Comparison of ENCODE assay signal across 23 mouse cellular contexts in genomic region chr14:13597204-13597603, GRCm38 (mm10).
A peak's percentile ranks its signal among the peaks of the same experiment; 100 is the strongest.
DNase-seq lines count a peak whose midpoint lies in the region; ATAC-seq and TF ChIP-seq lines count a peak whose summit lies in the region.
"Had no signal": no experiment of that assay in that cellular context is flagged by ENCODE, and none has a peak within 500 bp of the region (broad histone marks: within the 10 kb centered on the region; RNA-seq: fewer than 3 reads in every experiment).

No protein-coding gene starts in this region.

- intact Hi-C loops in heart, postnatal 25 days (cut with DNase I), result no loop called here

- DNase-seq in lung, postnatal 14 days, result no peak
- DNase-seq in lung, postnatal 0 days (ENCODE audit: low spot score), result peak; percentile 28
- DNase-seq in lung, postnatal 25 days (ENCODE audit: low spot score), result no peak
- DNase-seq in heart, postnatal 25 days (ENCODE audit: low spot score), result no peak
- DNase-seq: adrenal gland, adult 8-10 months; adrenal gland, postnatal 14 days; adrenal gland, postnatal 36 days; B cell, adult 2 months; cerebellum, adult 11-12 months; cerebellum, adult 2 months; cerebellum, adult 9-10 months; cerebellum, postnatal 10 days; cerebellum, postnatal 25 days had no signal

- no peak for TF ChIP-seq EP300 in lung, postnatal 0 days (IDR thresholded peaks at IDR 0.05)

- H3K36me3 ChIP-seq in lung, embryonic 15.5 days, result no peaks in the 10 kb centered on the region
- H3K36me3 ChIP-seq in lung, postnatal 0 days (ENCODE audit: insufficient read depth, low read length), result no peaks in the 10 kb centered on the region
- H3K36me3 ChIP-seq: embryonic facial prominence, embryonic 10.5 days; embryonic facial prominence, embryonic 12.5 days; forebrain, embryonic 15.5 days; G1E had no signal

- no peaks in the 10 kb centered on the region for H3K4me1 ChIP-seq in lung, embryonic 15.5 days
- H3K4me1 ChIP-seq in lung, postnatal 0 days (ENCODE audit: insufficient read depth, low read depth, low read length), result no peaks in the 10 kb centered on the region
- H3K4me1 ChIP-seq: embryonic facial prominence, embryonic 10.5 days; embryonic facial prominence, embryonic 12.5 days; forebrain, embryonic 13.5 days; forebrain, embryonic 15.5 days had no signal

- H3K27ac ChIP-seq in lung, embryonic 15.5 days, result no peak overlapping the region
- 0 out of 2 replicates have a peak overlapping the region, but pooled peaks have one; percentile 14 for H3K27ac ChIP-seq in lung, postnatal 0 days (ENCODE audit: low read length)
- H3K27ac ChIP-seq: embryonic facial prominence, embryonic 10.5 days; embryonic facial prominence, embryonic 12.5 days; forebrain, embryonic 13.5 days; forebrain, embryonic 15.5 days had no signal

- 43% methylated on average over 2 of the region's 2 CpGs for WGBS in lung, embryonic 15.5 days
- 51% methylated on average over 2 of the region's 2 CpGs for WGBS in lung, postnatal 0 days

- H3K27me3 ChIP-seq in lung, embryonic 15.5 days, result no peaks in the 10 kb centered on the region
- H3K27me3 ChIP-seq in lung, postnatal 0 days (replicated peaks; ENCODE audit: insufficient read depth, low read length), result no peaks in the 10 kb centered on the region
- H3K27me3 ChIP-seq: CH12.LX; embryonic facial prominence, embryonic 12.5 days; forebrain, embryonic 13.5 days; forebrain, embryonic 15.5 days; Patski had no signal

- no peak overlapping the region for H3K4me3 ChIP-seq in lung, embryonic 15.5 days
- H3K4me3 ChIP-seq in lung, postnatal 0 days (ENCODE audit: low read depth, low read length), result no peak overlapping the region
- H3K4me3 ChIP-seq: embryonic facial prominence, embryonic 10.5 days; embryonic facial prominence, embryonic 12.5 days; forebrain, embryonic 13.5 days; forebrain, embryonic 15.5 days had no signal

- H3K4me2 ChIP-seq in lung, embryonic 15.5 days, result peak overlapping the region; percentile 20; the same call in 1 of the 2 replicates
- H3K4me2 ChIP-seq in lung, postnatal 0 days (replicated peaks; ENCODE audit: low read depth, low read length), result no peak overlapping the region
- H3K4me2 ChIP-seq: embryonic facial prominence, embryonic 12.5 days; forebrain, embryonic 13.5 days; forebrain, embryonic 15.5 days had no signal

- no peak for TF ChIP-seq CTCF in lung, postnatal 0 days (IDR thresholded peaks at IDR 0.05)

- no peak overlapping the region for H3K9ac ChIP-seq in lung, embryonic 15.5 days
- H3K9ac ChIP-seq in lung, postnatal 0 days (replicated peaks; ENCODE audit: low read depth), result no peak overlapping the region
- H3K9ac ChIP-seq: embryonic facial prominence, embryonic 12.5 days; forebrain, embryonic 13.5 days; forebrain, embryonic 15.5 days had no signal

- no peak for ATAC-seq in lung, embryonic 15.5 days (ENCODE audit: borderline replicate concordance, extremely low read depth, low FRiP score, low TSS enrichment)
- ATAC-seq in lung, postnatal 0 days, result peak; percentile 76
- ATAC-seq: activated CD4-positive, CD25-positive, alpha-beta regulatory T cell, adult 4 months; CD4-positive, CD25-positive, alpha-beta regulatory T cell, adult 4 months; forebrain, embryonic 13.5 days; forebrain, embryonic 15.5 days; Patski had no signal

- H3K9me3 ChIP-seq in lung, embryonic 15.5 days, result no peaks in the 10 kb centered on the region
- H3K9me3 ChIP-seq in lung, postnatal 0 days (ENCODE audit: low read length), result no peaks in the 10 kb centered on the region
- H3K9me3 ChIP-seq: embryonic facial prominence, embryonic 10.5 days; embryonic facial prominence, embryonic 12.5 days; forebrain, embryonic 13.5 days; forebrain, embryonic 15.5 days; G1E had no signal
